Mouse (Mus musculus): ENCODE data around the gene Tpgs1. TPM values are rescaled to one million over a fixed set of nuclear protein-coding genes. Genes with fewer than 3 reads are reported as not detected.

The Tpgs1 gene
- polyA plus RNA-seq, 1 experiment from 2014 or later, result 41.4 TPM

DNA sequence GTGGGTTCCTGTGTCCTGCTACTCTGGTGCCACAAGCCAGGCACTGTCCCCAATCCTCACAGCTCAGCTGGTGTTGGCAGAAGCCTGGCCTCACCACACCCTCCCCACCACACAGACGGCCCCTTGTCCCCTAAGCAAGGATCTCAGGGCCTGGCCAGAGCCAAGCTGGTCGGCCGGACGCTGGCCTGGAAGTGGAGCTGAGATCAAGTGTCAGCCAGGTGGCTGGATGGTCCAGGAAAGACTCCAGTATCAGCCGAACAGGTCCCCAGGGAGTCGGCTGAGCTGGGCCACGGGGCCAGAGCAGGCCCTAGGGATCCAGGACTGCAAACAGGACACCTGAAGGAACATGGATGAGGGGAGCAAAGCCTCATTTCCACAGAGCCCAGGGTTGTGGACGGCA, 23.5 kb upstream of the Tpgs1 start, which contains the start of gene Odf3l2:
Gene Odf3l2, minus strand, starts transcription at position 28 of the 400 bp plus-strand sequence.
- ATAC-seq (ENCODE audit: extremely low read depth, insufficient number of reproducible peaks, low FRiP score, low TSS enrichment), result no peak
- Histone ChIP-seq H3K4me2 (no peak within 1 kb of the TSS), H3K4me1 (no peaks in the 10 kb centered on the region), H3K9ac (no peak within 1 kb of the TSS), H3K27ac (replicated peaks) (no peak within 1 kb of the TSS), H3K27me3 (replicated peaks) (peaks cover 11% of the 10 kb centered on the region), H3K9me3 (no peaks in the 10 kb centered on the region), H3K4me3 (no peak within 1 kb of the TSS), H3K36me3 (no peaks in the 10 kb centered on the region)
- WGBS, result 66% methylated on average over 8 of the region's 8 CpGs

DNA sequence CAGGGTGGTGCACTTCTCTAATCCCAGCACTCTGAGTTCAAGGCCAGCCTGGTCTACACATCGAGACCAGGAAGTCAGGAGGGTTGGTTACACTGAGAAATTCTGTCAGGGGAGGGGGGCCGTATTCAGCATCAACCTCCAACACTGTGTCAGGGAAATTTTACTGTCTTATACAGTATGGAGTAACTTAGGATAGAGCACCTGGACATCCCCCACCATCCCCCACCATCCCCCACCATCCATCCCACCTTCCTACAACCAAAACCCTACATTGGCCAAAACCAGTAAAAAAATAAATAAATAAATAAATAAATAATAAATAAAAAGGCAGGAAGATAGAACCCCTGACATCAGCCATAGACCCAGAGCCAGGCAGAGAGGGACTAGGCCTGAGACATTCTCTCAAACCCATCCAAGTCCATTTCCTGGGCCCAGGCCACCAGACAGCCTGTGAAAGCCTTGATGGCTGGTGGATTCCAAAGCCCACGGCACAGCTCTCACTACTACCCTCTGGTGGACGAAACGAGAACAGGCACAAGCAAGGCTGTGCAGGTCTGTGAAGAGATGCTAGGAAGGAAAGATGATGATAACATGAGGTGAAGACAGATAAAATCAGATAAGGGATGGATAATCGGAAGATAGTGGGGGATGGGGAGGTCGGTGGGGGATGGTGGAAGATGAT, 20.0 kb upstream of the Tpgs1 start:
- 21% methylated on average over 7 of the region's 7 CpGs for WGBS
- H3K4me2 ChIP-seq, result no peak overlapping the region

DNA sequence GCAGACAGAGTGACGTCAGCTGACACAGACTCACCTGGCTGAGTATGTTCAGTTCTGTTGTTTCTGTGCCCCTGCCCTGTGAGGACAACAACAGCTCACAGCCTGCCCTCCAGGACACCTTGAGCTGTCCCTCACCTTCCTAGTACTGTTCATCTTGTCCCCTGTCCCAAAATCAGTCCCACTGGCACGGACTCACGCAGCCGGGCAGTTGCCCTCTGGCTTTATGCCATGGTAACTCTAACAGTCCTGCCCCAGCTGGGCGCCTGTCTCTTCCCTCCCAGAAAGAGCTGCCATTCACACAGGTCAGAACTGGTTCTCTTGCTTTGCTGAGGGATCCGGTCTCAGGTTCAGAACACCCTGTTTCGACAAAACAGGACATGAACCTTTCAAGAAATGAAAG, 16.4 kb upstream of the Tpgs1 start:
- 77% methylated on average over 7 of the region's 7 CpGs for WGBS
- H3K27me3 ChIP-seq (replicated peaks), result peaks cover 48% of the 10 kb centered on the region

More for the DNA sequence above, 20.0 kb upstream of the Tpgs1 start:
- Histone ChIP-seq H3K9me3 (no peaks in the 10 kb centered on the region), H3K4me1 (no peaks in the 10 kb centered on the region), H3K36me3 (no peaks in the 10 kb centered on the region), H3K4me3 (no peak overlapping the region), H3K27me3 (replicated peaks) (peaks cover 30% of the 10 kb centered on the region), H3K27ac (replicated peaks) (no peak overlapping the region), H3K9ac (no peak overlapping the region)
- ATAC-seq (ENCODE audit: extremely low read depth, insufficient number of reproducible peaks, low FRiP score, low TSS enrichment), result no peak

DNA sequence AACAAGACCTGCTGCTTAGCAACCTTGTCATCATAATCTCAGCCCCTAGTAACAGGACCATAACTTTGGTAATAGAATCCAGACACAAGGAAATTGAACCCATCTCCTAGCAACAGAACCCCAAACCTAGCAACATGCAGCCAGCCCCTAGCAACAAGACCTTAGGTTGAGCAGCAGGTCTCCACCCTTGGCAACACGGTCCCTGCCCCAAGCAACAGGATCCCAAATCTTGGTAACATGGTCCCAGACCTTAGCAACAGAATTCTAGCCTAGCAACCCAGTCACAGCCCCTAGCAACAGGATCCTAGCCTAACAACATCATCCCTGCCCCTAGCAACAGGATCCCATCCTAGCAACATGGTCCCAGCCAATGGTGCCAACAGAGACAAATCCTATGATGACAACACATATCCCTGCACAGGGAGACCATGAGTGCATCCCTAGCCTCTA, 14.2 kb upstream of the Tpgs1 start:
- ATAC-seq (ENCODE audit: extremely low read depth, insufficient number of reproducible peaks, low FRiP score, low TSS enrichment), result no peak
- Histone ChIP-seq H3K36me3 (no peaks in the 10 kb centered on the region), H3K27me3 (replicated peaks) (peaks cover 48% of the 10 kb centered on the region), H3K4me2 (no peak overlapping the region), H3K9me3 (no peaks in the 10 kb centered on the region), H3K4me1 (no peaks in the 10 kb centered on the region), H3K27ac (replicated peaks) (no peak overlapping the region), H3K4me3 (no peak overlapping the region), H3K9ac (no peak overlapping the region)
- 36% methylated on average over 1 of the region's 1 CpGs for WGBS

More for the DNA sequence above, 16.4 kb upstream of the Tpgs1 start:
- Histone ChIP-seq H3K27ac (replicated peaks) (no peak overlapping the region), H3K4me1 (no peaks in the 10 kb centered on the region), H3K9ac (no peak overlapping the region), H3K9me3 (no peaks in the 10 kb centered on the region), H3K4me2 (no peak overlapping the region), H3K4me3 (no peak overlapping the region), H3K36me3 (no peaks in the 10 kb centered on the region)
- no peak for ATAC-seq (ENCODE audit: extremely low read depth, insufficient number of reproducible peaks, low FRiP score, low TSS enrichment)

DNA sequence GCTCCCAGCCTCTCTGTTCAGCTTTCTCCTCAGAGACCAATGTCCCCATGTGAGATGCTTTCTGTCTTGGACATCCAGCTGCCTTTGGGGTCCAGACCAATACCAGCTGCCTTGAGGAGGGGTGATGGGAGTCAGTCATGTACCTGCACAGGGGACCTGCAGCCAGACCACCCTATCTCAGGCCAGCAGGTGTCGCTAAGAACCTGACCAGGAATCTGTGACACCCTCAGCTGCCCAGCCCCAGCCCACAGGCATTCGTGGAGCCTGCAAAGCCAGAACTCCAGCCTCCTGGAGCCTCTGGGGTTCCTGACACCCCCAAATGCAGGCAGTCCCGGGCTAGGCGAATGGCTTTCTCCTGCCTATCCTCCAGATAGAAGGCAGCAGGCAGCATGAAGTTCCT, 10.3 kb upstream of the Tpgs1 start:
- 12% methylated on average over 4 of the region's 4 CpGs for WGBS
- H3K27ac ChIP-seq (replicated peaks), result no peak overlapping the region

DNA sequence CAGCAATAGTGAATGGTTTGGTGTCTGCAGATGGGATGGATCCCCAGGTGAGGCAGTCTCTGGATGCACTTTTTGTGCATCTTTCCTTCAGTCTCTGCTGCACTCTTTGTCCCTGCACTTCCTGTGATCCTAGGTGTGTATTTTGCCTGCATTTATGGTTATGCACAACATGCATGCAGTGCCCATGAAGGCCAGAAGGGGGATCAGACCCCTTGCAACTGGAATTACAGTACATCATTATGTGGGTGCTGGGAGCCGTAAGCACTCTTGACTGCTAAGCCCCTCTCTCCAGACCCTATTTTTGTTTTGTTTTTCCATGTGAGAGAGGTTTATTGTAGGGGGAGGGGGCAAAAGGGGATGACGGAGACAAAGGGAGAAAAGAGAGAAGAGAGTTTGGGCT, 8.9 kb upstream of the Tpgs1 start:
- 64% methylated on average over 2 of the region's 2 CpGs for whole genome bisulfite sequencing
- no peak overlapping the region for H3K4me2 ChIP-seq

More for the DNA sequence above, 10.3 kb upstream of the Tpgs1 start:
- Histone ChIP-seq H3K4me1 (no peaks in the 10 kb centered on the region), H3K36me3 (no peaks in the 10 kb centered on the region), H3K9me3 (no peaks in the 10 kb centered on the region), H3K27me3 (replicated peaks) (peaks cover 27% of the 10 kb centered on the region), H3K4me2 (no peak overlapping the region), H3K9ac (no peak overlapping the region), H3K4me3 (no peak overlapping the region)
- no peak for ATAC-seq (ENCODE audit: extremely low read depth, insufficient number of reproducible peaks, low FRiP score, low TSS enrichment)

DNA sequence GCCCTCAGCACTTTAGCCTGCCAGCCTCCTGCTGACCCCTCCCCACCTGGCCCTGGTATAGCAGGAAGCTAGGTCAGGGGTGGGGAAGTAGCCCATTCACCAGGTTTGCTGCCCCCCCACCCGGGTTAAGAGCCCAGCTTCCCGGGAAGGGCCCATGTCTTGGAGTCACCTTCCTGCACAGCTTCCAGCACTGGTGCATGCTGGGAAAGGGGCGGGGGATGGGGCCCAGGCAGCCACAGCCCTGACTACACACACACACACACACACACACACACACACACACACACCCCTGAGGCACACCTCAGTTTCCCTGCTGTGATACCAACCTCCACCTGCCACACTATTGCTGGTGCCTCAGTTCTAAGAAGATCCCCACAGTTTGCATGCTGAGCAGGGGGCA, 7.3 kb upstream of the Tpgs1 start:
- Histone ChIP-seq H3K9me3 (no peaks in the 10 kb centered on the region), H3K9ac (no peak overlapping the region), H3K27ac (replicated peaks) (no peak overlapping the region), H3K4me2 (no peak overlapping the region), H3K4me1 (no peaks in the 10 kb centered on the region), H3K27me3 (replicated peaks) (peaks cover 6% of the 10 kb centered on the region; the same call in 1 of the 2 replicates), H3K36me3 (no peaks in the 10 kb centered on the region), H3K4me3 (no peak overlapping the region)
- 29% methylated on average over 3 of the region's 3 CpGs for WGBS
- ATAC-seq (ENCODE audit: extremely low read depth, insufficient number of reproducible peaks, low FRiP score, low TSS enrichment), result no peak

More for the DNA sequence above, 8.9 kb upstream of the Tpgs1 start:
- Histone ChIP-seq H3K27me3 (replicated peaks) (peaks cover 15% of the 10 kb centered on the region), H3K9me3 (no peaks in the 10 kb centered on the region), H3K36me3 (no peaks in the 10 kb centered on the region), H3K9ac (no peak overlapping the region), H3K27ac (replicated peaks) (no peak overlapping the region), H3K4me3 (no peak overlapping the region), H3K4me1 (no peaks in the 10 kb centered on the region)
- no peak for ATAC-seq (ENCODE audit: extremely low read depth, insufficient number of reproducible peaks, low FRiP score, low TSS enrichment)

DNA sequence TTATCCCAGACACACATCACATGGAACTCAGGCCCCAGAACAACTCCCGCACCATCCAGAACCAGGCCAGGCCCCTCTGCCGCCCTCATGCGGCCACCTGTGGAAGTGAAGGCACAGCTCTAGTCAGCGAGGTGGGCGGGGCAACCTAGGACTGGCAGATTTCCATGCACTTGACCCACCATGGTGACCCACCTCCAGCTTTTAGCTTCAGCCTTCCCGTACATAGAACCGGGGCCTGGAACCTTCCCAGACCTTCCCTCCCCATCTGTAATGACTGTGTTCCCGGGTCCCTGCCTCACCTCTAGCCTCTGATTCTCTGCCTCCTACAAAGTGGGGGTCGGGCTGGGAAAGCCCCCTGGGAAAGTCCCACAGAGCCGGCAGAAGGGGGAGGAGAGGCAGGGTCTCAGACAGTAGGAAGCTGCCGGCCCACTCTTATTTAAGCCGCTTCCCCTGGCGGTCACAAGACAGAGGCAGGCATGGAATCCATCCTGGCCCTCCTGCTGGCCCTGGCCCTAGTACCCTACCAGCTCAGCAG, 5.0 kb upstream of the Tpgs1 start, which contains the start of gene Madcam1:
Gene Madcam1, plus strand, starts transcription at position 429 of the 535 bp plus-strand sequence.
- no peaks in the 10 kb centered on the region for H3K9me3 ChIP-seq
- no peak for ATAC-seq (ENCODE audit: extremely low read depth, insufficient number of reproducible peaks, low FRiP score, low TSS enrichment)
- H3K4me1 ChIP-seq, result no peaks in the 10 kb centered on the region
- no peak within 1 kb of the TSS for H3K4me3 ChIP-seq
- no peak within 1 kb of the TSS for H3K9ac ChIP-seq
- H3K27me3 ChIP-seq (replicated peaks), result peaks cover 6% of the 10 kb centered on the region; the same call in 1 of the 2 replicates
- no peaks in the 10 kb centered on the region for H3K36me3 ChIP-seq
- H3K27ac ChIP-seq (replicated peaks), result no peak within 1 kb of the TSS
- WGBS, result 13% methylated on average over 13 of the region's 13 CpGs
- no peak within 1 kb of the TSS for H3K4me2 ChIP-seq

DNA sequence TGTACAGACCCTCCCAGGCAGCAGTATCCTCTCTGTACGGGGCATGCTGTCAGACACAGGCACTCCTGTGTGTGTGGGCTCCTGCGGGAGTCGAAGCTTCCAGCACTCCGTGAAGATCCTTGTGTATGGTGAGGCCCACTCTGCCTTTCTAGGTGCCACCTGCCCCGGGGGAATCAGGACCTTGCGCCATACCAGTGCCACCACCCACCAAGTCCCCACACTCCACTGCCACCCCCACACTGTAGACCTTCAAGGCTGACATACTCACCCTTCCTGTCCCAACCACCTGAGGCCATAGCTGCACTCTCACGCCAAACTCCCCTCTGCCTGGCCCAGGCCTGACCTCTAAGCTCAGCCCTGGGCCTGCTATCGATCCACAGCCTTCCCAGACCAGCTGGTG, 4.1 kb upstream of the Tpgs1 start:
- ATAC-seq (ENCODE audit: extremely low read depth, insufficient number of reproducible peaks, low FRiP score, low TSS enrichment), result no peak
- H3K9me3 ChIP-seq, result no peaks in the 10 kb centered on the region
- 75% methylated on average over 8 of the region's 8 CpGs for WGBS

DNA sequence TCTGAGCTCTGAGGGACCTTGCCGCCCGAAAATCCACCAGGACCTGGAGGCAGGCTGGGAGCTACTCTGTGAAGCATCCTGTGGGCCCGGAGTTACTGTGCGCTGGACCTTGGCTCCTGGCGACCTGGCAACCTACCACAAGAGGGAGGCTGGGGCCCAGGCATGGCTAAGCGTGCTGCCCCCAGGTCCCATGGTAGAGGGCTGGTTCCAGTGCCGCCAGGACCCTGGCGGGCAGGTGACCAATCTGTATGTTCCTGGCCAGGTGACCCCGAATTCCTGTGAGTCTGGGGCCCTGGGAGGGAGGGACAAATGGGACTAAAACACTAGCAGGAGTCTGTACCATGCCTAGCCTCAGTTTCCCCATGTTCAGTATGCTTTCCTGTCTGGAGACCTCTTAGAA, 2.7 kb upstream of the Tpgs1 start:
- H3K27me3 ChIP-seq (replicated peaks), result peaks cover 6% of the 10 kb centered on the region; the same call in 1 of the 2 replicates
- no peak overlapping the region for H3K9ac ChIP-seq
- no peaks in the 10 kb centered on the region for H3K36me3 ChIP-seq
- ATAC-seq (ENCODE audit: extremely low read depth, insufficient number of reproducible peaks, low FRiP score, low TSS enrichment), result no peak
- no peak overlapping the region for H3K27ac ChIP-seq (replicated peaks)
- peaks cover 11% of the 10 kb centered on the region for H3K4me1 ChIP-seq
- H3K4me3 ChIP-seq, result no peak overlapping the region
- no peaks in the 10 kb centered on the region for H3K9me3 ChIP-seq
- WGBS, result 60% methylated on average over 9 of the region's 9 CpGs
- H3K4me2 ChIP-seq, result no peak overlapping the region

More for the DNA sequence above, 4.1 kb upstream of the Tpgs1 start:
- H3K4me1 ChIP-seq, result peaks cover 2% of the 10 kb centered on the region
- H3K4me3 ChIP-seq, result no peak overlapping the region
- peaks cover 6% of the 10 kb centered on the region; the same call in 1 of the 2 replicates for H3K27me3 ChIP-seq (replicated peaks)
- no peaks in the 10 kb centered on the region for H3K36me3 ChIP-seq
- H3K4me2 ChIP-seq, result no peak overlapping the region
- no peak overlapping the region for H3K27ac ChIP-seq (replicated peaks)
- H3K9ac ChIP-seq, result no peak overlapping the region

DNA sequence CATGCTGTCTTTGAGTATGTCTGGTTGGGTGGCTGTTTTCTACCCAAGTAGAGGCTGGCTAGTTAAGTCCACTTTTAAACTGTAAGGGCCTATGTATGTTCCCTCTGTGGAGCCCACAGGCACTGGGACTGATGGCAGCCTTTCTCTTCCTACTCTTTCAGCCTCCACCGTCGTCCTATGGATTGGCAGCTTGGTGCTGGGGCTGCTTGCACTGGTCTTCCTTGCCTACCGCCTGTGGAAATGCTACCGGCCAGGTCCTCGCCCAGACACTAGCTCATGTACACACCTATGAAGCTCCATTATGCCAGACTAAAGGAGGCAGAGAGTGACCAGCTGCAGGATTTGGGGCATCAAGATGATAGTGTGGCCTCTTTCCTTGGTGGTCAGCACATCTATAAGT, 1.1 kb upstream of the Tpgs1 start:
- ATAC-seq (ENCODE audit: extremely low read depth, insufficient number of reproducible peaks, low FRiP score, low TSS enrichment), result no peak
- no peak overlapping the region for H3K9ac ChIP-seq
- H3K4me3 ChIP-seq, result no peak overlapping the region
- no peak overlapping the region for H3K4me2 ChIP-seq
- H3K27ac ChIP-seq (replicated peaks), result no peak overlapping the region
- peaks cover 11% of the 10 kb centered on the region for H3K4me1 ChIP-seq
- peaks cover 13% of the 10 kb centered on the region for H3K36me3 ChIP-seq
- no peaks in the 10 kb centered on the region for H3K9me3 ChIP-seq
- 75% methylated on average over 5 of the region's 5 CpGs for WGBS
- peaks cover 6% of the 10 kb centered on the region; the same call in 1 of the 2 replicates for H3K27me3 ChIP-seq (replicated peaks)
